Mouse (Mus musculus): ENCODE results near the gene Inf2.

Gene Inf2

DNA sequence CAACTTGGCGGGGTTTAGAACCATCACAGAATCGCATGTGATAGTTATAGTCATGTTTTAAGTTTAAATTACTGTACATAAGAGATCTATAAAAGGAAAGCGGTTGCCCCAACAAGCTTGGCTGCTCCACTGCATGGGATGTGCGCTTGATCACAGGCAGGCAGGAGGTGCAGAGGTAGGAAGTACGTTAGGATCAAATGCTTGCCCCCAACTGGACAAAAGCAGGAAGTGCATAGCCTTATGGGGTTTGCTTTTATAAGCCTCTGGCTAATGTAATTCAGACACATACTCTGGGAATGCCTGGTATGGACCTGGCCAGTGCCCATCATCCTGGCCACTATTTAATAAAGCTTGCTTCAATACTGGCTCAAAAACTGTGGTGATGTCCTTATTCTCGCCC is 17.5 kb upstream of the Inf2 start:
- no peak for DNase-seq

DNA sequence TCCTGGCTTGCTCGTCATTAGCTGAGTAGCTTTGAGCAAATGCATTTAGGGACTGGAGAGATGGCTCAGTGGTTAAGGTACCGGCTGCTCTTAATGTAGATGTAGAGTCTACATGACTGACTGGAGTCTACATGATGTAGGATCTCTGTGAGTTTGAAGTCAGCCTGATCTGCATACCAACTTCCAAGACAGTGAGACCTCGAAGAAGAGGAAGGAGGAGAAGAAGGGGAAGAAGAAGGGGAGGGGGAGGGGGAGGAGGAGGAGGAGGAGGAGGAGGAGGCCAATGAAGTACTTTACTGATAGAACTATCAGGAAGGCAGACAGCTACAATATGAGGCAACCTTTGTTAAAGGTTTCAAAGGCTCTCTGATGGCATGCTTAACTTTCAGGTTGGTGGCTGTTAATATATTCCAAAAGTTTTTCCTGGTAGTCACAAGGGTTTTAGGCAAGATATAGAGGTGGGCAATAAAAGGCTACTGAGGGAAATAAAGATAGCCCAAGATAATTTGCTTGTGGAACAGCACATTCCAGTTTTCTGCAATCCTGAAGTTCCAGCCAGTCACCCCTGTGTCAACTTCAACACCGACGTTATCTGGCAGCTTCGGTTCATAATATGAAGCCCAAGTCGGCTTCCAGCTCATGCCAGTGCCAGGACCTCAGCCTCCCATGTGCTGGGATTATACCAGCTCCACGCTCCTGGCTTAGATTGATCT is 13.2 kb upstream of the Inf2 start:
- no peak for DNase-seq

DNA sequence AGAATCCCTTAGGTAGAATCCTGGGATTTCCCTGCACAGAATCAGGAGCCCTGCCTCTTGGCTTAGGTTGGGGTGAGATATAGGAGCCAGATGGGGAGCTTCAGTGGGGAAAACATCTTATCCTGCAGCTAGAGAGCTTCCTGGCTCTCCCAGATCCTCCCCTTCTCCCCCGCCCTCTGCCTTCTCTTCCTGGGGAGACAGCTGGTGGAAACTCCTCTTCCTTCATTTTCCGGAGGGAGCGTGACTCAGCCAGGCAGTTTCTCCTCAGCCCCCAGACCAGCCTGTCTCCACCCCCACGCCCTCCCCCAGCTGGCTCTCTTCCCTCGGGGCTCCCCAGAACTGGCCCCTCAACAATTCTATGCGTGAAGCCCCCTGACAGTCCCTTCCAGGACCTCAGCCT is 12.2 kb upstream of the Inf2 start:
- no peak for DNase-seq

DNA sequence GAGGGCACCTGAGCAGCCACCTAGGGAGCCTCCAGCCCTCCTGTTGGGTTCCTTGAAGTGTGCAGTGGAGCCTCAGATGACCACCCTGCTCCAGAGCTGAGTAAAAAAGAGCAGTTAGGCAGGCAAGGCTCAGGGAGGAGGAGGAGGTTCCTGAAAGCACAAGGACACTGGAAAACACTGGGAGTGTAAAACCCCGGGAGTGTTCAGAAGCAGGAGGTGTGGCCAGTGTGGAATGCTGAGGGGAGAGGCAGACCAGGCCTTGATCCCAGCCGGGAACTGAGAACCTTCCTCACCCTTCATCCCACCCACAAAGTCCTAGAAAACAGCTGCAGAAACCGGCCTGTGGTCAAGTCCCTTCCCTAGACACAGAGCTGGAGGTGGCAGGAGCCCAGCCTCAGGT is 11.8 kb upstream of the Inf2 start:
- no peak for DNase-seq

DNA sequence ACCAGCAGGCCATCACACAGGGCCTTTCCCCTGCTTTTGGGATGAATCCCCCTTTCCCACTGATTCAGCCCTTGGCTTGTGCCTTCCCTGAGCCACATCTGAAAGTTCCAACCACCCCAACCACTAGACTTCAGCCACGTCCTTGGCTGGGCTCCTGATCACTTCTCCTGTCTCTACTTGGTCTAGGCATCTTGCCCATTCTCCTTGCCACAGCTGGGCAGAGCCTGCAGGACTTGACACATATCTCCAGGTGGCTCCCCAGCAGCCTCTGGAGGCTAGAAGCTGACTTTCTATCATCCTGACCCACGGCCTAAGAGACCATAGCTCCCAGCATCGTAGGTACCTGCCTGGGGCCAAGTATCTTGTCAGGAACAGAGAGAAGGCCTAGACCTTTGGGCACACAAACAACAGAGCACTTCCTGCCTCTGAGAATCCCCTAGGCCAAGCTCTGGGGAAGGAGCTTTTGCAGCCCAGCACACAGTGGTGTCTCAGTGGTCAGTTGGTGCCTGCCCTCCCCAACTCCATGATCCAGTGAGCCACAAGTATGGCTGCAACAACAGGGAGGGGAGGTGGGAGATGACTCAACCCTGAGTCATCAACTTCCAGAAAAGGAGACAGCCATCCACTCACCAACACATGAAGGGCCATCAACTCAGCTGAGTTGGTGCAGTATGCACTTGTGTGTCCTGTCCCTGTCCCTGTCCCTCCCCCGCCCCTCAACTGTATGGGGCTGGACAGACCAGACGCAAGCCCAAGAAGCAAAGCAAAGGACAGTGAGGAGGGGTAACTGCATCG is 10.1 kb upstream of the Inf2 start:
- no peak for DNase-seq

DNA sequence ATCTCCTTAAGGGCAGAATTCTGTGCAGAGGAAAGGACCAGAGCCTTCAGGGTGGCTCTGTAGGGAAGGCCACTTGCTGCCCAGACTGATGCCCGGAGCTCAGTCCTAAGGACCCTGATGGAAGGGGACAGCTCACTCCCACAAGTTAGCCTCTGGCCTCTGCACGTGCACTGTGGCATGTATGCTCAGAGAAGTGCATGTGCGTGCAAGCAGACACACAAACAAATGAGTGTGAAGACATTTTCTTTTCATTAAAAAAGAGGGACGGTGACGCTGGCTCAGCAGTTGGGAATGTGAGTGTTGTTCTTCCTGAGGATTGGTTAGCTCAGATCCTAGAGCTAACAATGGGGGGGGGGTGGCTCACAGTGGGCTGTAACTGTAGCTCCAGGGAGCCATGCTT is 9.2 kb upstream of the Inf2 start:
- no peak for DNase-seq

DNA sequence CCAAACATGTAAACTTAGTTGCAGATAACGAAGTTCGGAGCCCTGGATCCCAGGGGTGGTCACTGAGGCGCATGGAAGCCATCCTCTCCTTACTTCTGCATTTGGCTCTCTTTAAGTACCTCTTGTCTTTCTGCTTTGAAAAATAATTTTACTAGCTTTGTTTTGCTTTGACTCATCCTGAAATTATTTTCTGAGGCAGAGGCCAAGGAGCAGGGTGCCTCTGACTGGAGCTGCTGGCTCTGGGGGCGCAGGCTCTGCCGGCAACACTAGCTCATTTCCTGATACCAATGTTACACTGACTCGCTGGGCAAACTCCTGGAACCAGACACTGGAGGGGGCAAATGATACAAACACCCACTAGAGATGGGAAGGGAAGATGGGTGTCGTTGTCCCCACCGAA is 8.7 kb upstream of the Inf2 start:
- DNase-seq, result no peak

DNA sequence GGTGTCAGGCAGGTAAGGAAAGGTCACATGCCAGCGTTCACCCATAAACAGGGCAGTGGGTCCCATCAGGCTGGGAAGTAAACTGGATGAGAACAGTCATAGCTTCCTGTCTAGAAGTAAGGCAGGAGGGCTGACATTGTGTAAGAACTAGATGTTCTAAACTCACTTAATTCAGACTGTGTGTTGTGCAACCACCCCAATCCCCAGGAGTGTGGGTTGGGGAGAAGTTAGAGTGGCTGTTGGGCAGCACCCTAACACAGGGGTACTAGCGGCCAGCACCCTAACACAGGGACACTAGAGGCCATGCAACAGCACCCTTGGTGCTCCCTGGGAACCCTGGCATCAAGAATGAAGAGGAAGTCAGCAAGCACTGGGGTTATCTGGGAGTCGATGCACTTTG is 7.5 kb upstream of the Inf2 start:
- DNase-seq, result no peak

DNA sequence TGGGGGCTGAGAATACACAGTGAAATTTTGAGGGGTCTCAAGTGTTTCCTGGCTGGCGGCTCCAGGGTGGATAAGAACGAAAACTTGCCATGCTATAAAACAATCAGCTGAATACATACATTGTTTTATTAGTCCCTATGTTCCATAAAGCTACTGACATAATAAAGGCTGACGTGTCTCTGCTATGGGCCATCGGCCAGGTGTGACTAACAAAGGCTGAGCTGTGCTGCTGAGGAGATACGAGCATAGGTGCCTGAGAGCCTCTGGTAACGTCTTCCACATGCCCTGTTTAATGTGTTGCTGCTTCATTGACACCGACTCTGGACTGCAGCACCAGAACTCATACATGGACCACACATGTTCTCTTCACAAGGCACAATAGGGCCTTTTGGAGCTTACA is 3.6 kb upstream of the Inf2 start:
- DNase-seq, result no peak

DNA sequence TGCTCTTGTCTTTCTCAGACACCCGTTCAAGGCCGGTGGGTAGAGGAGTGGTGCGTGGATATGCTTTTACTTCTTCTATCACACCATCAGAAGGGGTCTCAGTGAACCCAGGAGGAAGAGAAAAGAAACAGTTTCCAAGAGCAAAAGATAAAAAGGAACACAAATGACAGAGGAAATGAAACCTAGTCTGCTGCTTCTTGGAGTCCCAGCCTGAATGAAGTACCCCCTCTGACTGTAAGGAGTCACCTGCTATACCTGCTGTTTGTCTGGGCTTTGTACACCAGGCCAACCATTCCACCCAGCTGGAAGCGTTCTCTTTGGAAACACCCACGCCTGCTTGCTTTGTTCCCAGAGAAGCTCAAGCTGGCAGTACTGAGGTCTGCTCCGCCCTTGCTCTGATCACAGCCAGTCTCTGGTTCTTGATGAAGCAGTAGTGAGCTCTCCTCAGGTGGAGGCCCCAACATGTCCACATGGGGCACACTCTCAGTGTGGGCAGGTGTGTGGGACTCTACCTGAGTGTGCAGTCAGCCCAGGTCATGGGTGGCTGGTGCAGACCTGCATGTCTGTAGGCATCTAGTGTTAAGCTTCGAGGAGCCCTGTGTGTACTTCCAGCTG is 2.6 kb upstream of the Inf2 start:
- DNase-seq, result no peak

DNA sequence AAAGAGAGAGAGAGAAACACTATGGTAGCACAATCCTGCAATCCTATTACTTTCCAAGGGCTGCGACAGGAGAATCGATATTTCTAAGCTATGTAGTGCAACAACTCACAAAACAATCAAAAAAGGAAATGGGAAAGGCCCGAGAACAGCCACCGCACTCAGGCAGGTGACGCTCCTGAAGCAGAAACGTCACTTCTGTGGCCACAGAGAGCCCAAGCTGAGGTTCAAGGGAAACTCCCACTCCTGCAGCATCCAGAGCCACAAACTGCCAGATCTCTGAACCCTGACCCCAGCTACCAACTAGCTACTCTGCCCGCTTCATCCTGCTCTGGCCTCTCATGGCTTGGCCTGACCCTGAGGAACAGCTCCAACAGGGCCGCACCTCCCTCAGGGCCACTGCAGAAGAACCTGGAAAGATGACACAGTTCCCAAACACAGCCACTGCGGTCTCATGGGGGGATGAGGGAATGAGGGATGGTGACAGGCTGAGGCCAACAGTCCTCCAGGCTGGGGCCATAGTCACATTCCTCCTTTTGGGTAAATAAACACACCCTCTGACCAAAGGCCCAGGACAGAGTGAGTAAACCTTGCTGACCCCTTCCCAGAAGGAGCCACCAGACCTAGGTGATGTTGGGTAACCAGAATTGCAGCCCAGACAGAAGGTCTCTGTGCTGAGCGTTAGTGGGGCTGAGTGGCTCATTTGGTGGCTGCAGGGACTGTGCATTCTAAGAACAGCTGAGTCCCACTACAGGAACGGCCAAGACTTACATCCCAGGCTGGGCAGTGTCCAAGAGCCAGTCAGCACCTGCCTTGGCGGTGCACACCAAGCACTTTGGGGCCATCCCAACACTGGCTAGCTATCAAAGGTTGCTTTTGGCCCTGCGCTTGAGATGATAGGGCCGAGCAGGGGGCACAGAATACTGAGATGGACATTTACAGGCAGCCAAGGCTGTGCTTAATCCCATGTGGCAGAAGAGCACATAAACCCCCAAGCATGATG is 1.2 kb upstream of the Inf2 start:
- no peak for DNase-seq

DNA sequence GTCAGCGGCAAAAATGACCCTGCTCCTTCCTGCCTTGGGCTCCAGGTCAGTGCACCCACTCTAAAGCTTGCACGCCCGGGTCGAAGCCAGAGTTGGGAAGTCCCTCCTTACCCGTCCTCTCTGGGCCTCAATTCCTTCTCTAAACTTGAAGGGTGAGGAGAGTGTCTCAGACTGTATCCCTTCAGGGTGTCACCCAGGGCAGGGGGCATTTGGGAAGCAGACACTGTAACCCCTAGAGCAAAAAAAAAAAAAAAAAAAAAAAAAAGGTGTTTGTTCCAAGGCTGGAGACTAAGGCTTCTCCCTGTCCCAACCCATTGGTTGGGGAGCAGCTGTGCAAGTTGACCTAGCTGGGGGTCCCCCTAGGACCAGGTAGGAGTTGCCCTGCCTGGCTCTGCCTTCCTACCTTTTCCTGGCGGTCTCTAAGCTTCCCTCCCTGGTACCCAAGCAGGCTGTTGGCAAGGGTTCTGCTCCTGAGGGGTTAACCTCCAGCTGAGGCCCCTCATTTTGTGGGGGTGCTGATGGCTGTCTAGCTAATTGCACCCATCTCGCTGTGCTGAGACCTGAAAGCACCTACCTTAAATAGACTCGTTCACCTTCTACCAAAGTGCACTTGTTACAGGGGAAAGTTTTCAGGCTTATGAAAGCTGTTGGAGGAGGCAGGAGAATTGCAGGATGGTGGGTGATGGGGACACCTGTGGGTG is 1.1 kb downstream of the Inf2 start:
- DNase-seq, result no peak

DNA sequence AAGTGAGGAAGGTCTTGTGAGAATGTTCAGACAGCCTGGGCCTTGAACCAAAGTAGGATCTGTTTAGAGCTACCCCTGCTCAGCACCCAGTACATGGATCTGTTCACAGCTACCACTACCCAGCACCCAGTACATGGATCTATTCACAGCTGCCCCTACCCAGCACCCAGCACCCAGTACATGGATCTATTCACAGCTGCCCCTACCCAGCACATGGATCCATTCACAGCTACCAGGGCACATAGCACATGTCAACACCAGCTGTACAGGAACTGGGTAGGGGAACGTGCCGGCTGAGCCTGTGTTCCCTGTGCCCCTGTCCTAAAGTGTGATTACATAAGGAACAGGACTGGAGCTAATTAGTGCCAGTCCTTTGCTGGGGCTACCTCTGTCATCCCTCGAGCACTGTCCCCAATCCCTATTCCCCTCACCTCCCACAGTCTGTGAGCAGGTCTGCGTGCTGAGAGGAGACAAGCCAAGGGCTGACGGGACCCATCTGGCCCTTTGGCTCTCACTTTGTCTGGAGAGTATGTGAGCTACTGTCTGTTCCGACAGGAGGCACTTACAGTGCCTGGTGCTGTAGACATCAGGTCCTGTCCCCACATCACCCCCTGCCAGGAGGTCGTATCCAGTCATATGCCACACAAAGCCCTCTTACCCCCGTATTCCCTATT is 2.1 kb downstream of the Inf2 start:
- no peak for DNase-seq

DNA sequence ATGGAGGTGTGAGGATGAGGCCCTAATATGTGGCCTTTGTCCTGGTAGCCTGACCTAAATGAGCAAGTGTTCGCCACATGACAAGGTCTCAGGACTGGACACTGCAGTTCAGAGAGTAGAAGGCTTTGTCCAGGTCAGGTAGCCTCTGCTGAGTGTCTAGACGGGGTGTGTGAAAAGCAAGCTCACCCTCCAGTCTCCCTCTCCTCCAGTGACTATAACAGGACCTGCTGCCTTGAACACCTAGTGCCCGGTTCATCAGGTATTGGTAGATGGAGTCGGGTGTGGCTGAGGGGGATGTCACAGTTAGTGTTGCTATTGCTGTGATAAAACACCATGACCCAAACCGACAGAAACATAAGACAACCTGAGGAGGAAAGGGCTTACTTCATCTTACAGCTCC is 2.7 kb downstream of the Inf2 start:
- no peak for DNase-seq

DNA sequence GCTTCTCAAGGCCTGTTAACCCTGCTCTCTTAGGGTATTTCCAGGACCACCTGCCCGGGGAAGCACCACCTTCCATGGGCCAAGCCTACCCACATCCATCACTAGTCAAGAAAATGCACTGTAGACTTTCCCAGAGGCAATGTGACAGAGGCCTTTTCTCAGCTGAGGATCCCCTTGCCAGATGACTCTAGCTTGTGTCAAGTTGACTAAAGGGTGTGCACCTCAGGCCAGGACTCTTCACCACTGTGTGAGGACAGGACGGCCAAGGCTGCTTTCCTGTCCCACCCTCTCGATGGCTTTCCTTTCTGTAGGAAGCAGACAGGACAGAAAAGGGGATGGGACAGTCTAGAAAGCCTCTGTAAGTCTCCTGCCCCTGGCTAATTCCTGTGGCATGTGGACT is 3.1 kb downstream of the Inf2 start:
- DNase-seq, result no peak

DNA sequence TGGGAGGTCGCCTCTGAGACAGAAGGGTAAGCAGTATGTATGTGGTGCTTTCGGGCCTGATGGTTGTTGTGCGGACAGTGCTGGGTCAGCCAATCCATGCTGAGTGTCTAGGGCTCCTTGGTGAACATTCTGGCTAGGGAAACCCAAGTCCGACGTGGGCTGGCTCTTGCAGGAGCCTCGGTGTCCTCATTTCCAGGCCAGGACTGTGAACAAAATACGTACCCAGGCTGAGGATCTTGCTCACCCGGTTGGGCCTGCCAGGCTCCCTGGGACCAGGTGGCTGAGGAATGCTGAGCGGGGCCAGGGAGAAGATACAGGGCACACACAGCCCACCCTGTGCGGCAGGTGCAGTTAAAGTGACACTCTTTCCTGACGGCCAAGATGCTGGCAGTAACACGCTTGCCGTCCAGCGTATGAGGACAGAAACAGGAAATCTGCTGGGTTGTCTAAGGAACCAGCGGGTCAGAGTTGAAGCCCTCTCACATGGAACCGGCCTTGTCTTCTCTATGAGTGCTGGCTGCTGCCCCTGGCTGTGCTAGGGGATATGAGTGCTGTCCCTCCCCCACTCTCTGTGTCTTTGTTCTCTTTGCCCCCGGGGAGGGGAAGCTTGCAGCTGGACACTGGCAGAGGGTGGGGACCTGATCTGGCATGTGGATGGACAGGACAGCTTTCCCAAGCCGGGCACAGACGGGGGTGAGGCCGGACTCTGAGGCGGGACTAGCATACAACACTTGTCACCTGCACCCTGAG is 4.6 kb downstream of the Inf2 start:
- no peak for DNase-seq

DNA sequence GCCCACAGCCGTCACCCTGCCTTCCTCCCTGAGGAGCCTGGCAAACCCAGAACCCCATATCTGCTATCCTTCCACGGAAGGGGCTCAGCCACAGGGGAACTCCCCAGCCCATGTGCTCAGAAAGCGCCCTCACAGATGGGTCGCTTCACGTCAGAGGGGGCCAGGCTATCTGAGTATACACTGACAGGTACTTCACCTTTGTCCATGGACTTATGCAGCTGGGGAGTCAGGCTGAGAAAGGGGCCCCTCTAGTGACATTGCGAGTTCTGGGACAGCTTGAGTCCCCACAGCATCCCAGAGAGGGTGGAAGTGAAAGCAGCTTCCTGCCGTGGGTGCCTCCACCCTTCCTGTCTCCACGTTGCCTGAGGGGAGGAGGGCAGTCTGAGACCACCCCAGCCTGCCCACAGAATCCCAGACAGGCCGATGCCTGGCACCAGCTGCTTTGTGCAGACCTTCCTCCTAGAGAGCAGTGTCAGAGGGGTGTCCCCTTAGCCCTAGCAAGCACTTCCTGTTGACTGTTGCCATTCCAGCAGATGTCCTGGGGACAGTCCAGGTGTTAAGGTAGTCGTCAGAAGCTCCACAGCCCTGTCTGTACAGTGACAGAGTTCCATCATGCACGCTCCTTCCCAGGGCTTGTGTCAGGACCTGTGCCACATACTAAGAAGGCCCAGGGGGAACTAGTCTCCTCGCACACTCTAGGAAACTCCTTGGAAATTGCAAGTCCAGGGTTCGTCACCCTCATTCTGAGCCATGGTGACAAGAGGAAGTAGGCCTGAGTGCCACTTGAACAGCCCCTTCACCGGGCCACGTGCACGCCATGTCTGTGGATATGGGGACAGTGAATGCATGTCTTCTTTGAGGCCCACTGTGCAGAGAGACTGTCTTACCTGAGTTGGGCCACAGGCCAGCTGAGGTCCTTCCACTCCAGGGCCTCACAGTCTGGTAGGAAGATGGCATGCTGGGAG is 5.6 kb downstream of the Inf2 start:
- no peak for DNase-seq

DNA sequence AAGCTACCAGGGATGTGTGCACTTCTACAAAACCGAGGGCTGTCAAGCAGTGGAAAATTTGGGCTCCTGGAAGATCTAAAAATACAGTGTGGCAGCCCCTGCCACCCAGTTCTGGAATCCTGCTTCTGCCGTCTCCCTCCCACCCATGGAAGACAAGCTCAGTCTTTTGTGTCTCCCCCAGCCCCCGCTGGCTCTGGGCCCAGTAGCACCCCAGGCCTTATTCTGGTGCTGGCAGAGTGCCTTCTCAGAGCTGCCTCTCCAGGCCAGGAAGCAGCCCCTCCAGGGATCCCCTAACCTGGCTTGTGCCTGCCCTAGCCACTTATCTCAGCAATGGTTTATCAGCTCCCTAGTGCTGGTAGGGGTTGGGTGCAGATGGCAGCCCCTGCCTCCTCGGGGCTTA is 6.4 kb downstream of the Inf2 start:
- DNase-seq, result no peak

DNA sequence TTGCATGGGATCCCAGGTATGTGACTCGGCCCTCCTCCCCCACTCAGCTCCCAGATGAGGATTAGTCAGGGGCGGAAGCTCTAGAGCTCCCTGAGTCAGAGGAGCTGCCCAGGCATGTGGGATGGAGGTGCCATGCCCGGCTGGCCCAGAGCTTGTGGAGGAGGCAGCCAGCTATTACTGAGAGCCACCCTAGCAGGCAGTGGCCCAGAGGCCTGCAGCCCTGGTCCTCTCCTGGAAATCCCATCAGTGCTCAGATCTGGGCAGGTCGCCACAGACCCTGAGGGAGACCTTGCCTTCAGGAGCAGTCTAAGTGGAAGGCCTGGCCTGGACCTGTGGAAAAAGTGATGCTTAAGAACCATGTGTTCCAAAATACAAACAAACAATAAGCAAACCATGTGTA is 7.0 kb downstream of the Inf2 start:
- no peak for DNase-seq

DNA sequence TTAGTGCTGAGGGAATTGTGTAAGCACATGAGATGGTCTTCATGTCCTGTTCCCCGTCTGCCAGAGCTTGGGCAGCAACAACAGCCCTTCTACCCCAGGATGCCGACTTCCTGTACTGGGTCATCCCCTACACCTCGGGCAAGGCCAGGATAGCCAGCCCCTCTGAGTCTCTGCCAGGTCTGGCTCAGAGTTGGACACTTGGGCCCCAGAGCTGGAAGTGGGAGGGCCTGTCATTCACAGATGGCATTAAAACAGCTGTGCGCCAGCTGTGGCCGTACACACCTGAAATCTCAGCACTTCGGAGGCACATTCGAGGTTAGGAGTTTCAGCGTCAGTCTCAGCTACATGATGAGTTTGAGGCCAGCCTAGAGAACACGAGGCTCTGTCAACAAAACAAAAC is 7.9 kb downstream of the Inf2 start:
- DNase-seq, result no peak
